Mouse (Mus musculus) embryo, embryonic 10.5 days (tissue): Measurements from ENCODE around the gene Polr1d.
A peak's percentile ranks its signal among the peaks of the same experiment; 100 is the strongest.

Experiments used
- DNase-seq: peaks from one replicate; pipeline ENCODE4 v3.0.0-alpha.2; 2015; ENCODE audit warnings: low spot score

Gene Polr1d

DNA sequence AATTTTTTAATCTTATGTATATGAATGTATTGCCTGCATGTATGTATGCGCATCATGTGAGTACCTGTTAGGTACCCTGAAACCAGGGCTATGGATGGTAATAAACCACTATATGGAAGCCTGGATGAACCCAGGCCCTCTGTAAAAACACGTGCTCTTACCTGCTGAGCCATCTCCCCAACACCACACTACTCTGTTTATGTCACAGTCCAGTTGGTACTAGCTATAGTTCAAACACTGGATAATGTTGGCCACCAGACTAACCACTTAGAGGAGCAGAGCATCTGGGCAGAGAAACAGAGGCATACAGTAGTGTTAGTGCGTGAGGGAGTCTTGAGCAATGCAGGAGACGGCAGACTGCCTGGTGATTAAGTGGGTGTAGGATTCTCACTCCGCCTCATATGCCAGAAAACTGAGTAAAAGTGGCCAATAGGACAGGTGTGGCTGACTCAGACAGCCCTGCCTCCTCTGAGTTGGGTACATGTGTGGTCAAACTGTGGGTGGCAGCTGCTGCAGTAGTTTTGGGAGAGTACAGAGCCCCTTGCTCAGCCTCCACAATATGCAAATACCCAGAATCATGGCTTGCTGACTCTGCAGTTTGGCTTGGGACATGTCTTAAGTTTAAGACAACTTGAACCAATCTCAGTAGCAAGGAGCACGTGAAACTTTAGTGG is 21.1 kb upstream of the Polr1d start:
- DNase-seq: no peak

DNA sequence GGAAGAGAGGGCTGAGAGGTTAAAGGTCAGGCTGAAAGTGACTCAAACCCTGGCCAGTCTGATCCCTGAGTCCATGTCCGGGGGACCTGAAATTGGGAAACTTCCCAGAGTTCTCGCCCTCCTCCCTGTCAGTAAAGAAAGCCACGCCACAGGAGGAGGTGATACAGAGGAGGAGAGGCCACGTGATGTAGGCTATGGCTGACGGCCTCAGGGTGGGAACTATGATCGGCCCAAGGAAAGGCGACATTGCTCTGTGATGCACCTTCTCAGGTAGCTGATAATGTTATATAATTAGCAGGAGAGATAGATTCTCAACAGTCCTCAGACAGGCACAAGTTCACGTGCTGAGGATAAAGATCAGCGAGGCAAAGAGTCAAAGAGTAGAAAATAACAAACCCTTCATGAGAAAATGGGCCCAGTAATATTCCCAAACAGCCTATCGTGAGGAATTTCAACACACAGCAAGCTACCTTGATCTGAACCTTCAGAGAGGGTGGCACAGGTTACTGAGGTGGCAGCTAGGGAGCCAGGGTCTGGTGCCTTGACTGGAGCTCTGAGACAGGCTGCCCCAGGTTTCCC is 20.0 kb upstream of the Polr1d start:
- no peak for DNase-seq

DNA sequence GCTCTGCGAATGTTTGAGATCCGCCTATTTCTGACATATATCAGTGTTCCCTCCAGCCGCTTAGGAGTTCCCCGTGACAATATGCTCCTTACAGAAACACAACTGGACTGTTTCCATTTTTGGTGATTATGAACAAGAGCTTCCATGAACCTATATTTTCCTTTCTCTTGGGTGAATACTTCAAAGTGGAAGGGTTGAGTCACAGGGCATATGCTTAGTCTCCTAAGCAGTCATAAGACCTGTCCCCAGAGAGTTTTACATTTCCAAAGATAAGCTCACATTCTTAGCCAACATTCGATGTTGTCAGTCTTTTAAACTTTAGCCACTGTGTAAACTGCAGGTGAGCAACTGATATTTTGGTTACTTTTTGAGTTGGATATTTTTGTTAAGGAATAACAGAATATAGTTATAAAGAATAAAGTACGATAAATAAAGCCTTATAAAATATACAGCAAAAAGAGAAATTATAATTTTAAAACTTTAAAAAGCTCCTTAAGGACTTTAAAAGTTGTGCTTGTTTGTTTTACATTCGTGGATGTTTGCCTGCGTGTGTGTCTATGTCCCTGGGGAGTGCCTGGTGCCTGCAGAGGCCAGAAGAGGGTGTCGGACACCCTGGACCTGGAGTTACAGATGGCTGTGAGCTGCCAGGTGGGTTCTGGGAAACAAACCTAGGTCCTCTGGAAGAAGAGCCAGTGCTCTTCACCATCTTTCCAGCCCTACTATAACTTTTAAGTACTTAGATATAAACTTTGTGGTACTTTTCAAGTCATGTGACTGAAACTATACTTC is 19.0 kb upstream of the Polr1d start:
- no peak for DNase-seq

DNA sequence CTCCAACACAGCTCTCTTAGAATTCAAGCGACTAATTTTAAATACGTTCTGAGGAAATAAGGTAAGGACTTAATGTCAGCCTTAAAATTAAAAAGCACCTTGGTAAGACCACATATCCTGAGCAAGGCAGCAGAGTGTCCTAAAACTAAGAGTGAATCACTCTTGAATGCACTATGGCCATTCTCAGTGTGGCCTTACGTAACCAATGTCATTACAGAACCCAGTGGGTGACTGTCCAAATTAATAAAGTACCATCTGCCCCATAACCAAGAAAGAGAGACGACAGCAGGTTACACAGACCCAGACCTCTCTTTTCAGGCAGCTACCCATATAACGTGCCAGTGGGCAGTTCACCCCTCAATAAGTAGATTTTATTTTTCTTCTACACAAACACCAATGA is 18.2 kb upstream of the Polr1d start:
- DNase-seq: no peak

DNA sequence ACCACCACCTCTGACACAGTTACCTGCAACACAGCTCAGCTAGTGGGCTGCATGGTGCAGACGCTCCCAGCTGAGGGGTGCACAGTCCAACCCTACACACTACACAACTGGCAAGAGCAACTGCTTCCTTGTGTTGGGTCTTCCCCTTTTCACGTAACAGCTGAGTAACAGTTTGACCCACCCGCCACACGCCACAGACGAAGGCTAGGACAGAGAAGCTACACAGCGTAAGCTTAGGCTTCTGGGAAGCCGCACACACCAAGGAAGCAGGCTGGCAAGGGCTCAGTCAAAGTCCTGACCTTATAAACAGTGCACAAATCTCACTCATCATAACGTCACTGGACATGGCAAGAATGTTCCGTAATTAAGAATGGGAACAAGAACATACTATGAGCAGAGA is 17.5 kb upstream of the Polr1d start:
- no peak for DNase-seq

DNA sequence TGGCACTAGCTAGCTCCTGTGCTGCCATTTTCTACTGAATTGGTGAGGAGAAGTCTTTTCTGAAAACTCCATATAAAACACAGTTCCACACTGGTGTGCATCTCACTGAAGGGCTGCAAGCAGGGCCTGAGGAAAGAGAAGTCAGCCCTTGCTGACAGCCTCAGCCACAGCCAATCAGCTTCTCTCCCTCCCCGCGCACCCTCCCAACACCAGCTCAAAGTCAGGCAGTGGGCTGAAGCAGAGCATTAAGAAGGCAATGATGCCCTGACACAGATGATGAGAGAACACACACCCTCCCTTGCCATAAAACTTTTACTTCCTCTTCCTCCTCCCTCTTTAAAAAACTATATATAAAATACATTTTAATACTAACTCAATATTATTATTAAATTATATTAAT is 16.8 kb upstream of the Polr1d start:
- DNase-seq: no peak

DNA sequence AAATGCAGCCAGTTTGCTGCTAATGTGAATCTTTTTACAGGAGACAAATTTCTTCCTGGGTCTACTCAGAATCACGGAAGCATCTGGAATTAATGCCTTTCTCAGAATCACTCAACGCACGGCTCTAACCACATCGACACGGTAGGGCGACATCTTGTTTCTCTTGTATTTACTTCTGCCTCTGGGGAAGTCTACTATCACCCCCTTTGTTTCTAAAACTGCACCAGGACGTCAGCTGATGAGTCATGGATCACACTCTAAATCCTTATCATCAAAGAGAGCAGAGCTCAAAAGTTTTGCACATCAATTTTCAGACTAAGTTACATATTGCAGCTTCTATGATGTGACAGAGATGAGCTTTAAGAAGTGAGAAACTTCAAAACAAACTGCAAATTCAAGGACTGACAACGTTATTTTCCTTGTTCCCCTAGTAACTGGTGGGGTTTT is 13.6 kb upstream of the Polr1d start:
- no peak for DNase-seq

DNA sequence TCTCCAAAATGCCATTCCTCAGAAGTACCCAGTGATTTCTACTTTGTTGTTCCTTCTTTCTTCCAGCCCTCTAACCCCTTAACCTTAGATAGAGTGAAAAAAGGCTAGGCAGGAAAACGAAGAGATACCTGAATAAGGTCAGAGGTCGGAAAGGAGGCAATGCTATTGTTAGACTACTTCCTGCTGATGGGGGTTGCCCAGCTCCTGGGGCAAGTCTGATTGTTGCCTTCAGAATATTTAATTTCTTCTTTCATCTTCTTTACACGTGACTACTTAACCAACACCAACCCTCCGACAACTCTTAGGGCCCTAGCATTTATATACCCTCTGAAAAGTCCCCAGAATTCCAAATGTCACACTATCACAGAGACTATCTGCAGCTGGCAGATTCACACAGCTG is 10.7 kb upstream of the Polr1d start:
- no peak for DNase-seq

DNA sequence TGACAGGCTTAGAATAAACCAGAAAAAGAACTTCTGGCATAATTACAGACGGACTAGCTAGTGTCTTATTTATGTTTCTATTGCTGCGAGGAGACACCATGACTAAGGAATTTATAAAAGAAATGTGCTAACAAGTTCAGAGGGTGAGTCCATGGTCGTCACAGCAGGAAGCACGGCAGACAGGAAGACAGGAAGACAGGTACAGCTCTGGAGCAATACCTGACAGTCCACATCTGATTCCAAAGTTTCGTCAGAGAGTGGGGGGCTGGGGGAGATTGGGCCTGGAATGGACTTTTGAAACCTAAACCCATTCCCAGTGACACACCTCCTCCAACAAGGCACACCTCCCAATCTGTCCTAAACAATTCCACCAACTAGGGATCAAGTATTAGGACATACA is 9.9 kb upstream of the Polr1d start:
- no peak for DNase-seq

DNA sequence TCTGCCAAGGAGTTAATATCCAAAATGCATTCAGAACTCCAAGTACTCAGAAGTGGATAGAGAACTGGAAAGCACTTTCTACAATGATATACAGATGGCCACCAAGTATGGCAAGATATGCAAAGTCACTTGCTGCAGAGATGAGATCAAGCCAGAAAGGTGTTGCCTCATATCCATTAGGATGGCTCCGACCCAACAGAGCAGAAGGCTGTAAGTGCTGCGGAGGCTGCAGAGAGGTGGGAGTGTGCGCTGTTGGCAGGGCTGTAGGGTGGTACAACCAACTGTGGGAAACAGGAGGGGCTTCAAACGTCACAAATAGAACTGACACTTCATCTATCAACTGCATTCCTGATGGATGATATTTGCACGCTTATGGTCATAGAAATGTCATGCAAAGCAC is 8.0 kb upstream of the Polr1d start:
- no peak for DNase-seq

DNA sequence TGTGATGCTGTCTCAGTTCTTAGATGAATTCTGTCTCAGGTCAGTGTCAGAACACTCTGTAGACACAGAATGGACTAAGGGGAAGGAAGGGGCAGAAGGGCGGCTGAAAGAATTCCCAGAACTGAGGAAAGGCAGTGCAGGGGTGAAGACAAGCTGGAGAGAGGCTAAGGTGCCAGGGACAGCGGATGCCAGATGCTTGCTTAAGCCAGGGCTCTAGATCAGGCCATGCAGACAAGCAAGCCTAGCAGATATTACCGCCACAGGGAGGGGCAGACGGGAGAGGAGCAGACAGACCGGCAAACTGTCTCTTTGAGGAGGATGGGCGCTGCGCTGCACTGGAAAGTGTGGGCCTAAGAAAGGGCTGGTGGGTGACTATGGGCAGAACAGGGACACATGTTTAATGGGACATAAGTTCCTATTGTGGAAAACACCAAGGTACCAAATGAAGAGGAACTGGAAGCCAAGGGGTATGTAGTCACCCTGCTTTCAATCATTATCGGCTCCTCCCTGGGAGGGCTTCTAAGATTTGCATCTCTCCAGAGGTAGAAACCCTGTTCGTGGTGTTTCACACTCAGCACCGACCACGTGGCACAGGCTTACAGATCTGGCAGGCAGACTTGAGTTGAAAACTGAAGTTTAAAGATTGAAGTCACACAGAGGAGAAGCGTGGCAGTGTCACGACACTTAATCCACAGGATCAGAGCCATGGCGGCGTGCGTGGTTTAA is 5.9 kb upstream of the Polr1d start:
- no peak for DNase-seq

DNA sequence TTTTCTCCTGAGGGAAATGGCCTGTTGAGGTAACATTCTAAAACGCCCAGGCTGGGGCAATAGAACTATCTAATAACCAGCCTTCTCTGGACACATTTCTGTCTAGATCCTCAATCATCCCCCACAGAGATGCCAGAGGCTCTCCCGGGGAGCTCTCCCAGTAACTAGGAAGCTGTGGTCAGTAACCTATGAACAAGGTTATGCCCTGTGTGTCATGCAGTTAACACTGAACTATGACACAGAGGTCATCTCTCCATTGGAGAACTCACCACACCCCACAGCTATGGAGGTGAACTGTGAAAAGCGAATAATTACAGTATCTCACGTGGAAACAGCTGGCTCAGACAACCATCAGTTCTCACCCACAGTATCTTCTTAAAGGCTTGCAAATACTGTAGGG is 5.0 kb upstream of the Polr1d start:
- DNase-seq: no peak

DNA sequence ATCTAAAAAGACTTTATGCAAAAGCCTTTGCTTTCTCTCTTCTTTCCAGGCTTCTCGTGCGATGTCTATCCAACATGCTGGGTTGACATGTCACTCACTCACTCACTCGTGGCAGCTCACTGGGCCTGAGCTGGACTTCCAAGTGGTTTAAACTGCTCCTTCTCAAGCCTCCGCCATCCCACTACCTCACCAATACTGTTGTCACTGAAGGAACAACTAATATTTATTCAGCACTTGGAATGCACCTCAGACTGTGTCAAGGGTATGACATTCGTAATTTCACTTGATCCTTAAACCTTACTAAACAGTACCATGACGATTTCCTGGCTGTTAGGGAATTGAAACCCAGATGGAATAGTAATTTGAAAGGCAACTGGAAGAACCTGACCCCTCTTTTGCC is 3.0 kb upstream of the Polr1d start:
- no peak for DNase-seq

DNA sequence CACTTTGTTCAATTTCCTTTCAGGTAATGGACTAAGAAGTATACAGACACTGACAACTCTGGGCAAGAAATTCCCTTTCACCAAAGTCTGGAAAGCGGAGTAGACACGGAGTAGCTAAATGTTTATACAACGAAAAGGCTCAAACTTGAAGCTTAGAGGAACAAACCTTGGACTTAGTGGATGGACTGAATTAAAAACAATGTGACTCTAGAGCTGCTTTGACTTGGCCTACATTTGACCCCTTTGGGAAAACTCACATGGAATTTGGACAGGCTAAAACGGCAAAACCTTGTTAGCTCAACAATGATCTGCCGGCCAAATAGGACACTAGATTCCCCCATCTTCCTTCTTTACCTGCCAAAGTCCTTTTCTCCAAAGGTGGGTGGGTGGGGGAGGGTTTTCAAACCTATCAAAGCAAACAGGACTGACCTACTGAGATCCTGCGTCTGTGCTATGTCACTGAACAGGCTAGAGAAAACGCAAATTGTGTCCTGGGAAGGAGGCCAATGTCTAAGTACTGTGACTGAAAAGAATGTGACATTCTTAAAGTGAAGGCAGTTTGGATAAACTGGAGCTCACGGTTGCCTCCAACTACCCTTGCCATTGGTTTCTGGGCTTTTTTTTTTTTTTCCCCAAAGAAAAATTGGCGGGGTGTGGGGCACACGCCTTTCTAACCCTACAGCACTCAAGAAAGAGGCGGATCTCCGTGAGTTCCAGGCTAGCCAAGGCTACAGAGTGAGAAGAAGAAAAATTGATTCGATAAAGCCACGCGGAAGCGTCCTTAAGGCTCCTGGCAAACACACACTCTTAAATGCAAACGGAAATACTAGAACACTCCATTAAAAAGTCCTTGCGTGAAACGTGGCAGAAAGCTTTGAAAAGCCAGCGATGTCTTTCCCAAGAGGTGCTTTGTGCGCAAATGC is 1.5 kb upstream of the Polr1d start:
- no peak for DNase-seq

DNA sequence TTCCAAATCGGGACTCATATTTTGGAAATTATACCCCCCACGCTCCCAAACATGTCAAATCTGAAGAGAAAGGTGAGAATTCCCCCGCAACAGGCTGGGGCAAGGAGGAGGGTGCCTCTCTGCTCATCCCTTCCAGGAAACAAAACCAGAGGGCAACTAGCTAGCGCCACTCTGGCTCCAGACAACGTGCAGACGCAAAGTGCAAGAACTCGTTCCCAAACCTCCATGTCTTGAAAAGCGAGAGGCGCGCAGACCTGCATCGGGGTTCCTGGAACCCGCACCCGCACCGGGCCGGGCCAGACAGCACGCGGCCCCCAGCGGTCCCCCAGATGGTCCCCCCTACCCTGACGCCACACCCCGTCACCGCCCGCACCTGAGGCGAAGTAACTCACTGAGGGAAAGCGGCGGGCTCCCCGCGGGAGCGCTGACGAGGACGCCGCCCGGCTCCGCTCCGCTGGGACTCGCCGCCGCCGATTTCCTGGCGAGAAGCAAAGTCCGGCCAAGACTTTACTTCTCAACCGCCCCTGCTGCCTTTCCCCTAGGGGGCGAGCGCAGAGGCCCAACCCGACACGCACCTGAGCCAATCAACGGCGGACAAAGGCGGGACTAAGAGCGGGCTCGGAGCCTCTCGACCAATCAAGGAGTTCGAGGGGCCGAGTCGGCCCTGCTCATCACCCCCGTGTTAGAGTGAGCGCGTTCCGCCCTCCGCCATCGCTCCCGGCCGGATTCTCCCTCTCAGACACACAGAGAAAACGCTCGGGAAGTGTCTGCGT is 638 bp upstream of the Polr1d start, which contains the start of gene Lnx2:
TSS of gene Lnx2 (minus strand) at position 561 of the 773 bp plus-strand sequence.
- DNase-seq: peak; percentile 99

DNA sequence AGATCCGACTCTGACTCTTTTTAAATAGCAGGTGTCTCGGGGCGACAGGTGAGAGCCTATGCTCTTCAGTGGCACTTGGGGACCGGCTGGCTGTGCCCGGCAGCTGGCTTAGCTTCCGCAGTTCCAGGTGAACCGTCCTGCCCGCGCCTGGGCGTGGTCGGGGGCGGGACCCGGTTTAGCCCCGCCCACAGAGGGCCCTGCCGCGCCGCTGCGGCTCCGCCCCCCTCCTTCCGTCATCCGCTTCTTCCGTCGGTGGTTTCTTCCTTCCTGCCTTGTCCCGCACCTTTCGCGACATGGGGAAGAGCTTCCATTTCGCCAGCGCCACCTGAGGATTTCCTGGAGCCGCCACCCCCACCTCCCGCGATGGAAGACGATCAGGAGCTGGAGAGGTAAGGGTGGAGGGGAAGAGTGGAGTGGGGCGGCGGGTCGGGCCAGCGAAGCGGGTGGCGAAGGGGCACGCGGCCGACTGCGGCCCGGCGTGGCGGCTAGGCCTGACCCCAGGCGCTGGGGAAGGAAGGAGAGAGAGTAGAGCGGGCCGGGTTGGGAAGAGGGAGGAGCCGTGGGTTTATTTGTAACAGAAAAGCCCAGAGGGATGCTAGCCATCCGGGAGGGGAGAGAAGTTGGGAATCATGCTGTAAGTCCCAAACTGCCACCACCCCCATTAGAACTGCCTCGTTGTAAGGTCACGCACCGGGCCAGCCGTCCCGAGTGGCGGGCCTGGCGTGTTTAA is 620 bp downstream of the Polr1d start:
- DNase-seq: peak; percentile 89

DNA sequence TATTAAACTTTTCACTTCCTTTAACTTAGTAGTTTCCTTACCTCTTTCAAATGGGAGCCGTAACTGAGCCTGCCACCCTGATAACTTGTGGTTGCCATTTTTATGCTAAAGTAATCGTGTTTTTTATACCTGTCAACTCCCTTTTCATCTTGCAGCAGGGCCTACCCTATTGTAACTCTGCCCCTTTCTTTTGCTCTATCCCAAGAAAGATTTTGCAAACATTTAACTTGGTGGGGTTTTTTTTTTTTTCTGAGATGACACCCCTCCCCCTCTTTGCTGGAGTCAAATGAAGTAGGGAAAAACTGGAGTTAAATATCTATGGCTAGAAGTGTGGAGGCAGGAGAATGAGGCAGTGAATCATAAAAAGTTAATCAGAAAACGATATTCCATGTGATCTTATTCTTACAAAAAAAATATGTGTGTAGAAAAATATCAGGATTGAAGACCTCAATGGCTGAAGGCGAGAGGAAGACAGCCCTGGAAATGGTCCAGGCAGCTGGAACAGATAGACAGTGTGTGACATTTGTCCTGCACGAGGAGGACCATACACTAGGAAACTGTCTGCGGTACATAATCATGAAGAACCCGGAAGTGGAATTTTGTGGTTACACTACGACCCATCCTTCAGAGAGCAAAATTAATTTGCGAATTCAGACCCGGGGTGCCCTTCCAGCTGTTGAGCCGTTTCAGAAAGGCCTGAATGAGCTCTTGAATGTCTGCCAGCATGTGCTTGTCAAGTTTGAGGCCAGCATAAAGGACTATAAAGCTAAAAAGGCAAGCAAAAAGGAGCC is 1.5 kb downstream of the Polr1d start:
- no peak for DNase-seq

DNA sequence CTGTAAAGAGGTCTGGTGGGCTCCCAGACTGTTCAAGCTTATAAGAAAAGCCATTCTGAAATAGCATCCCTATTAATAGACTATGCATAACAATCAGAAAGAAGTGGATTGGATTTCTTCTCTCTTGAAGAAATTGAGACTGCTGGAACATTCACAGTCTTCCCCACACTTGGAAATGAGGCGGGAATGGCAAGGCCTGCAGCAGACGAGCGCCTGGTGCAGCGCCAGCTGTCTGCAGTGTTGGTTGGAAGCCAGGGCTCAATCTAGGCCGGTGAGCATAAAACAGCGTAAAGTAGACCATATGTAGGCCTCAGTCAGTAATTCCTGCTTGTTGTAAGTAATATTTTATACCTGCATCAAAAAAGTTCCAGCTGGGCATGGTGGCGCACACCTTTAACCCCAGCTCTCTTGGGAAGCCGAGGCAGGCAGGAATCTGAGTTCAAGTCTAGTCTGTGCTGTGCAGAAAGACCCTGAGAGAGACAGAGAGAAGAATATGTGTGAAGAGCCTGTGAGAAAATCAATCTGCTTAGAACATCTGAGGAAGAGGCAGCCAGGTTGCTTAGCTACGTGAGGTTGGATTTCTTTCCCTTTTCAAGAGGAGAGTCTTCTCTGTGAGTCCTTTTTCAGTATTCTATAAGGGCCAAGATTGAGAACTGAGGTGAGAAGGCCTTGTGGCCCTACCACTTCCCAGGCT is 8.5 kb downstream of the Polr1d start:
- DNase-seq: no peak

DNA sequence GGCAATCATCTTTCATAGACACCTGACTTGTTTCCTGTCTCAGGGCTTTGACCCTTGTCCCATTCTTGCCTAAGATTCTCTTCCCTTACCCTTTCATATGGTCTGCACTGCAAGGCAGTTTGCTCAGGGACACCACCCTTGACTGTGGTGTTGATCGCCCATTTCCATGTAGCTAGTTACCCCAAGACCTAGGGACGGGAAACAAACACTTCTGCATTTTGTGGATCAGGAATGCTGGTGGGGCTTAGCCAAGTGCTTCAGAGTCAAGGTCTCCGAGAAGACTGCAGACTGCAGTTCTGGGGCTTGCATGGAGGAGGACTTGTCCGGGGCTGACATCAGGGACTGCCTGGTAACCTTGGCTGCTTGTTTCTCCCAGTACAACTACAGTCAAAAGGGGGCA is 10.0 kb downstream of the Polr1d start:
- no peak for DNase-seq
